Mouse (Mus musculus): Measurements from ENCODE around the gene Gm27027. TPM values are rescaled to one million over a fixed set of nuclear protein-coding genes. Genes with fewer than 3 reads are reported as not detected.

Gene Gm27027
- polyA plus RNA-seq (2015; fragmentation: Nextera tagmentation; extraction: Ambion mirVana), result not detected in 2 replicates

DNA sequence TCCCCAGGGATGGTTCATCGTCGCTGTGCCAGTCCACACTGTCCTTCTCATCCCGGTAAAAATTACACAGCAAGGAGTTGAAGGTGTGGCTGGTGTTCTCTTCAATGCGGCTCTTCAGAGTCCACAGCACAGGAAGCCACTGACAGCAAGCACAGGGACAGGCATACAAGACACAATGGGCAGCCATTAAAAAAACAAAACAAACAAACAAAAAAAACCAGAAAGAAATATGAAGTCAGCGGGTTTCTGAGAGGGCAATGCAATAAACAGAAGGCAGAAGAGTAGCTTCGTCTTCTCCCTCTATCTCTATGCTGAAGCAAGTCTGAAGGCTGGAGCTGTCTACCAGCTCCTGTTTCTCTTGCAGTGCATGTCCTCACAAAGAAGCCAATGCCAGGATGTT lies at the start of gene Gm27027:
Gene Gm27027 (minus strand): TSS at position 101 of the 400 bp plus-strand sequence.

DNA sequence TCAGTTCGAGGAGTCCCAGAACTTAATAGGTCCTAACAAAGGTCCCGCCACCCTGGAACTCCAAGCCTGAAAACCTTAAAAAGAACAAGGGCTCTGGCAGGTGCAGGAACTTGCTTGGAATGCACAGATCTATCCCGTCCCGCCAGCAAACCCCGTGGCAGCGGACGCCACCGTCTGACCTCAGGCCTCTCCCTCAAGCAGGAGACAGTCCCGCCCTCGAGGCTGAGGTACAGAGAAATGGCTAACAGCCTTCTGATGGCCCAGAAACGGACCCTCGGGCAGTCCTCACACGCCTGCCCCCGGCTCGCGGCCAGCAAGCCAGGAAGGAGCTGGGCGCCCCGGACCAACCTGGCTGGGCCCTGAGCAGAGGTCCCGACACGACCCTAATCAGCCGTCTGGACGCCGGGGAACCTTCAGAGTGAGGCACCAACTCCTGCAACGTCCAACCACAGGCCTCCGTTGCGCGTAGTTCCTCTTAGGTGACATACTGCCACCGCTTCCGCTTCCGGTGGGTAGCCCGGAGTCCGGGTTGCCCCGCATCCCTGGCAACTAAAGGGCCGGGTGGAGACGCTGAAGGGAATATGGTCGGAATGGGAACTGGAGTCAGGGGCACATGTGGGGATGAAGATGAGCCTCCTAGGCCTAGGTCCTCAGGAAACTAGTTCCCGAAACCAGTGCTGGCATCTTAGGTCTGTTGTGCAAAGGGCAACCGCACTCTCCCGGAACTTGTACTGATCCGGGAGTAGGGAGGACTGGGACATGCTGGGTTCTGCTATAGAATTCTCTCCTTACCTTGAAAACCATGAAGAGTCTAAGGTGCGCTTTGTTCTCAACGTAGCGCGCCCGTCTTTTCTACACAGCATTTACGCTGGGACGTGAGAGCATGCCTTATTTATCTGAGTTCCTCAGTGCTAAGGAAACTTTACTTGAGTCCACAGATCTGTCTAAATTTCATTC lies 14.5 kb upstream of the Gm27027 start, which contains the start of gene Alkbh3:
Gene Alkbh3 (minus strand): TSS at position 473 of the 957 bp plus-strand sequence.

DNA sequence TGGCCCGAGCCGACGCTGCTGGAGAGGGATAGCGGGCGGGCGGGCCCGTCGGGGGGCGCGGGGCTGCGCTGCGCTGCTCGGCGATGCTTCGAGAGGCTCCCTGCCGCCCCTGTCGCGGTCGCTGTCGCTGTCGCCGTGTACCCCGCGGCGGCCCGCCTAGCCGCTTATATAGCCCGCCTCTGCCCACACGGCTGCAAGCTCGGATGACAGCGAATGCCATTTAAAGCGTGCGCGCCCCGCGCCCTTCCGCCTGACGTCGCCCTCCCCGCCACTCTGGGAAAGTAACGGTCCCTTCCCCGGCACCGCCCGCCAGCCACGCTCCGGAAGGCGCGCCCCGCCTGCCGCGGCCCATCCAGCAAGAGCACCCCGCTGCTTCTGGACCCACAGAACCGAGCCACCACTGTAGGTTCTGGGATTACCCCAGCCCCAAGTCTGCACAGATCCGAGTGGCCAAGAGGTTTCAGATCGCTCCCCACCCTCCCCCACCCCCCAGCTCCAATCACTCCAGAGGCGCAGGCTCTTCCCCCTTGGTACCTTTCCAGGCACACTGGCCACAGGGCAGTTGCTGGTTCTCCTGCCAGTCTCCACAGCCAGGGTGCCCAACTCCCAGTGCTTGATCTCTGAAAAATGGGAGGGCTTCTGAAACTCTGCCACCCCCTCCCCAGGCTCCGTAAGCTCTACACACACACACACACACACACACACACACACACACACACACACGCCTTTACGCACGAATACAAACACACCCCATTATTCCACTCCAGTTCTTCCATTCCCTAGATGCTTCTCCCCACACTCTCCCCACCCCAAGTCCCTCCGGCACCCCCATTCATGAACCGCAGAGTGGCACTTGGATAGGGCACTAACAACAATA lies 39.0 kb downstream of the Gm27027 start, which contains the start of gene Gm13889:
Gene Gm13889 (minus strand): TSS at position 294 of the 877 bp plus-strand sequence.

Other genes starting within 250 kb of the Gm27027 start
- gene Ext2, start 173.8 kb downstream of the Gm27027 start, polyA plus RNA-seq (2015; fragmentation: Nextera tagmentation; extraction: Ambion mirVana), result 58.6 and 65.2 TPM in 2 replicates
- 4.1 and 4.5 TPM in 2 replicates for gene Accs, start 146.4 kb downstream of the Gm27027 start, polyA plus RNA-seq (2015; fragmentation: Nextera tagmentation; extraction: Ambion mirVana)
- not detected in 2 replicates for gene Accsl, start 127.2 kb downstream of the Gm27027 start, polyA plus RNA-seq (2015; fragmentation: Nextera tagmentation; extraction: Ambion mirVana)
- gene Gm13889, start 39.2 kb downstream of the Gm27027 start, polyA plus RNA-seq (2015; fragmentation: Nextera tagmentation; extraction: Ambion mirVana), result 20.5 and 21.8 TPM in 2 replicates
- 56.9 and 59.9 TPM in 2 replicates for gene Alkbh3, start 14.5 kb upstream of the Gm27027 start, polyA plus RNA-seq (2015; fragmentation: Nextera tagmentation; extraction: Ambion mirVana)
- 94.6 and 109 TPM in 2 replicates for gene Hsd17b12, start 161.6 kb upstream of the Gm27027 start, polyA plus RNA-seq (2015; fragmentation: Nextera tagmentation; extraction: Ambion mirVana)

Measured in urinary bladder, postnatal 0 days (tissue).